Mouse (Mus musculus) brain, embryonic 14.5 days (tissue): ENCODE measurements around the gene Tlr11.

ENCODE experiments used
- CTCF ChIP-seq: fragments of 200-500 bp; IDR thresholded peaks from 2 replicates; pipeline ENCODE4 v1.5.1; 2012; ENCODE audit warnings: inconsistent platforms, mild to moderate bottlenecking, moderate library complexity, borderline replicate concordance; ENCODE audit not compliant: insufficient read depth, insufficient read length; ENCODE audit errors: extremely low read depth
- POLR2A ChIP-seq: fragments of 200-500 bp; IDR thresholded peaks from 2 replicates; pipeline ENCODE4 v1.6.1; 2012; ENCODE audit warnings: mild to moderate bottlenecking, inconsistent platforms, borderline replicate concordance; ENCODE audit not compliant: poor library complexity, insufficient read depth, insufficient read length, severe bottlenecking; ENCODE audit errors: extremely low read depth

GRCm38 (mm10) chr14:50348796-50349195, 8.9 kb upstream of the Tlr11 start, which contains the start of gene Olfr735:
- TF ChIP-seq POLR2A = no peak
- no peak for TF ChIP-seq CTCF
